Mouse (Mus musculus) heart, adult 2 months (tissue): ENCODE measurements around the gene Clspn. TPM values are rescaled to one million over a fixed set of nuclear protein-coding genes. Genes with fewer than 3 reads are reported as not detected.

Experiments
- DNase-seq, 2 experiments: peaks; one replicate each; pipeline ENCODE4 v3.0.0; 2021
- H3K27ac ChIP-seq: fragments of 200-600 bp; 2 replicates; pipeline ENCODE4 v1.8.1; 2022
- H3K27me3 ChIP-seq: fragments of 200-500 bp; 2 replicates; pipeline ENCODE4 v1.6.1; 2012; ENCODE audit warnings: mild to moderate bottlenecking, low read length, inconsistent platforms, mixed read lengths; ENCODE audit not compliant: control insufficient read depth, insufficient read depth
- H3K36me3 ChIP-seq: fragments of 200-500 bp; 2 replicates; pipeline ENCODE4 v1.6.1; 2012; ENCODE audit warnings: low read length, inconsistent platforms; ENCODE audit not compliant: control insufficient read depth, insufficient read depth
- H3K4me1 ChIP-seq: fragments of 200-500 bp; 2 replicates; pipeline ENCODE4 v1.6.1; 2011; ENCODE audit warnings: low read length; ENCODE audit not compliant: control insufficient read depth, insufficient read depth
- H3K4me3 ChIP-seq: fragments of 200-600 bp; 2 replicates; pipeline ENCODE4 v1.8.1; 2022
- H3K79me2 ChIP-seq: fragments of 200-500 bp; replicated peaks from 2 replicates; pipeline ENCODE4 v1.6.1; 2012; ENCODE audit warnings: mild to moderate bottlenecking, inconsistent platforms, low read length, moderate library complexity, mixed read lengths; ENCODE audit not compliant: control insufficient read depth, insufficient read depth
- H3K9ac ChIP-seq: fragments of 200-500 bp; 2 replicates; pipeline ENCODE4 v1.6.1; 2012; ENCODE audit warnings: low read depth, mild to moderate bottlenecking, control low read depth, inconsistent platforms, low read length, mixed read lengths
- CTCF ChIP-seq: fragments of 200-600 bp; IDR thresholded peaks from 2 replicates; pipeline ENCODE4 v1.8.1; 2022; ENCODE audit warnings: antibody characterized with exemption, mild to moderate bottlenecking, moderate library complexity
- EP300 ChIP-seq: fragments of 200-500 bp; IDR thresholded peaks from 2 replicates; pipeline ENCODE4 v1.6.1; 2011; ENCODE audit warnings: low read depth, low read length, control low read depth; ENCODE audit not compliant: insufficient read depth
- POLR2A ChIP-seq: fragments of 200-500 bp; IDR thresholded peaks from 2 replicates; pipeline ENCODE4 v1.6.1; 2011; ENCODE audit warnings: mild to moderate bottlenecking, low read depth, low read length, control low read depth; ENCODE audit not compliant: insufficient read depth
- WGBS: fragments of 180-500 bp; shearing (Covaris S2); methylation state at CpG from one replicate; pipeline ENCODE4 v1.1.7; 2018; 5-methylcytosine and 5-hydroxymethylcytosine counted together
- intact Hi-C: fragments of 180-260 bp; cut with DNase I; formaldehyde crosslinking; loops from one replicate; pipeline ENCODE4 v1.15.1; 2025
- long read RNA-seq: library from polyadenylated mRNA; stranded (forward); transcript quantifications from one replicate; pipeline ENCODE4 v2.0.0, GENCODE M21; 2021
- polyA plus RNA-seq: library from polyadenylated mRNA; depleted of rRNA; stranded (reverse); fragments of >200 nt; gene quantifications from 2 replicates; pipeline ENCODE4 v1.2.3, GENCODE M21; 2012; rRNA removed
- total RNA-seq, 2 experiments: library from RNA; stranded (reverse); gene quantifications; 2 replicates each; pipeline ENCODE4 v1.2.3; 2021

The Clspn gene
- under 1 TPM in 1 of 2 experiments, not detected in 1; 0.37 TPM for total RNA-seq
- polyA plus RNA-seq = 0.14 and 0.32 TPM in 2 replicates
- long read RNA-seq = 0 reads

GRCm38 (mm10) chr4:126556809-126557711, at the start of gene Clspn:
Gene Clspn (plus strand): TSS chr4:126556935.
- intact Hi-C loops = loop anchor here (5.0 to 10.0 kb wide), 2 partner anchors 120 to 688 kb away; partner anchors contain the start of genes Psmb2 and Smim12
- DNase-seq = peak; percentile 89
- TF ChIP-seq POLR2A = no peak
- no peak for TF ChIP-seq EP300
- TF ChIP-seq CTCF = 0 out of 2 replicates have a peak, but pooled peaks have one; percentile 6
- peak within 1 kb of the TSS; percentile 76 for H3K4me3 ChIP-seq
- H3K4me1 ChIP-seq = no peaks in the 10 kb centered on the region
- WGBS = 1% methylated on average over 54 of the region's 54 CpGs
- H3K9ac ChIP-seq = peak within 1 kb of the TSS; percentile 47
- no peak within 1 kb of the TSS for H3K27ac ChIP-seq
- no peaks in the 10 kb centered on the region for H3K27me3 ChIP-seq
- H3K79me2 ChIP-seq = no peaks in the 10 kb centered on the region
- no peaks in the 10 kb centered on the region for H3K36me3 ChIP-seq

GRCm38 (mm10) chr4:126508110-126508899, 48.4 kb upstream of the Clspn start:
- Histone ChIP-seq H3K4me1 (no peaks in the 10 kb centered on the region), H3K79me2 (no peaks in the 10 kb centered on the region), H3K27me3 (no peaks in the 10 kb centered on the region), H3K4me3 (no peak overlapping the region), H3K36me3 (no peaks in the 10 kb centered on the region), H3K9ac (no peak overlapping the region), H3K27ac (no peak overlapping the region)
- no peak for TF ChIP-seq CTCF
- TF ChIP-seq POLR2A = no peak
- no peak for TF ChIP-seq EP300
- intact Hi-C loops = no loop called here
- DNase-seq = no peak
- WGBS = 81% methylated on average over 14 of the region's 14 CpGs

- Histone ChIP-seq H3K27me3 (no peaks in the 10 kb centered on the region), H3K79me2 (no peaks in the 10 kb centered on the region), H3K4me1 (no peaks in the 10 kb centered on the region), H3K27ac (no peak overlapping the region), H3K36me3 (no peaks in the 10 kb centered on the region), H3K4me3 (no peak overlapping the region), H3K9ac (no peak overlapping the region)
- no peak for DNase-seq
- 93% methylated on average over 2 of the region's 2 CpGs for WGBS
- intact Hi-C loops = no loop called here
- no peak for TF ChIP-seq EP300
- no peak for TF ChIP-seq CTCF
- TF ChIP-seq POLR2A = no peak
Observed at GRCm38 (mm10) chr4:126509072-126509471, 47.7 kb upstream of the Clspn start.

GRCm38 (mm10) chr4:126511013-126511412, 45.7 kb upstream of the Clspn start:
- no peak overlapping the region for H3K27ac ChIP-seq
- intact Hi-C loops = no loop called here
- H3K4me1 ChIP-seq = no peaks in the 10 kb centered on the region
- H3K36me3 ChIP-seq = no peaks in the 10 kb centered on the region
- no peaks in the 10 kb centered on the region for H3K79me2 ChIP-seq
- no peak for DNase-seq
- no peak overlapping the region for H3K9ac ChIP-seq
- no peak overlapping the region for H3K4me3 ChIP-seq
- H3K27me3 ChIP-seq = no peaks in the 10 kb centered on the region
- 86% methylated on average over 5 of the region's 5 CpGs for WGBS
- TF ChIP-seq CTCF (no peak), POLR2A (no peak)

GRCm38 (mm10) chr4:126512308-126513066, 44.2 kb upstream of the Clspn start:
- Histone ChIP-seq H3K27me3 (no peaks in the 10 kb centered on the region), H3K9ac (no peak overlapping the region), H3K4me1 (no peaks in the 10 kb centered on the region), H3K4me3 (no peak overlapping the region), H3K36me3 (no peaks in the 10 kb centered on the region), H3K27ac (no peak overlapping the region), H3K79me2 (no peaks in the 10 kb centered on the region)
- TF ChIP-seq CTCF (no peak), POLR2A (no peak), EP300 (no peak)
- intact Hi-C loops = no loop called here
- 82% methylated on average over 6 of the region's 6 CpGs for WGBS
- no peak for DNase-seq
